Mouse (Mus musculus): ENCODE measurements around the gene Rpl6. TPM values are rescaled to one million over a fixed set of nuclear protein-coding genes. Genes with fewer than 3 reads are reported as not detected.

Gene Rpl6
- polyA plus RNA-seq, 1 experiment from 2014 or later: 368 TPM

DNA sequence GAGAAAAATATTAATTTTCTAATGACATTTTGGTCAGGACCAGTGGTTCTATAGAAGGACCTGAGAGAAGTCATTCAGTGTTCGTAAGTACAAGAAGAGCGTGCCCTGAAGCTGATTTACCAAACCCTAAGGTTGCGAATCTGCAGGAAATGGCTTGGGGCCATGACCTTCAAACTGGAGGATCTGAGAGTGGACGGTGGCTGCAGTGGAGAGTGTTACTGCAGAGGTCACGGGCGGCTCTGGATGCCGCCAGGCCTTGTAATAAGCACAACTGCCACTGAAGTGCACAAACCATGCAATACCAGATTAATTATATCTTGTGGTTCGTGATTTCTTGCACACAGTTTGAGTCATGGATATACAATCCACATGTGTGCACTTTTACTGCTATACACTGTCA, 47.5 kb downstream of the Rpl6 start:
- H3K9me3 ChIP-seq (ENCODE audit: control insufficient read depth, low read length): no peaks in the 10 kb centered on the region
- no peak overlapping the region for H3K4me3 ChIP-seq (ENCODE audit: low read depth, low read length)
- 0 out of 2 replicates have a peak, but pooled peaks cover 5% of the 10 kb centered on the region for H3K36me3 ChIP-seq (ENCODE audit: control insufficient read depth, insufficient read depth, low read length)
- H3K27ac ChIP-seq (ENCODE audit: low read depth, low read length): no peak overlapping the region
- H3K9ac ChIP-seq (replicated peaks; ENCODE audit: low read depth, low read length): no peak overlapping the region
- no peaks in the 10 kb centered on the region for H3K4me1 ChIP-seq (ENCODE audit: control insufficient read depth, insufficient read depth, low read length)
- no peak overlapping the region for H3K4me2 ChIP-seq (ENCODE audit: low read depth, low read length)
- H3K27me3 ChIP-seq (ENCODE audit: control insufficient read depth, insufficient read depth, low read length): no peaks in the 10 kb centered on the region
- 72% methylated on average over 8 of the region's 8 CpGs for WGBS
- ATAC-seq (ENCODE audit: low read depth): no peak

DNA sequence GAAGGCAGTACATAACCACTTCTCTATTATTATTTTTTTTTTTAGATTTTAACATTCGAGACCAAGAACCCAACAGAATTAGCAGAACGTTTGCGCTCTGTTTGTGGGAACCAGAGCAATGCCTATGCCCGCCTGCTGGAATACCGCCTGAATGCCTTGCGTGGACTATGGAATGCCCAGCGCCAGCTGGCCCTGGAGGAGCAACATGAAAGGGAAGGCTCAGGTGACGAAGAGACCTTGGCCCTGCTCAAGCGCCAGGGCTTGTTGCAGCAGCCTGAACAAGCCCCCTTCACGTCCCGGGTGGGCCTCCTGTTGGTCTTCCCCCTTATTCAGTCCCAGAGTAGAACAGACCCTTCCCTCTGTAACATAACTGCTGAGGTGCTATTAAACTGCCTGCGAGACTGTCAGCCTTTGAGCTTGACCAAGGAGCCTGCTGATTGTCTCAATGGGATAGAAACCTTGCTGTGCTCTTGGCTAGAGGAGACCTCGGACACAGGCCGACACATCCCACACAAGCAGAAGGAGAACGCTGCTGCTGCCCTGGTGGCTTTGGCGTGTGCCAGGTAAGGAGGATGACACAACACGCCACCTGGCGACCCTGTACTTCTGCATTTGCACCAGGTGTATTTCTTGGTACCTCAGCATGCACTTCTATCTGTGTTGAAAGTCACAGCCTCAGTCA, 49.7 kb downstream of the Rpl6 start:
- no peak for ATAC-seq (ENCODE audit: low read depth)
- Histone ChIP-seq H3K9me3 (ENCODE audit: control insufficient read depth, low read length) (no peaks in the 10 kb centered on the region), H3K4me3 (ENCODE audit: low read depth, low read length) (no peak overlapping the region), H3K9ac (replicated peaks; ENCODE audit: low read depth, low read length) (no peak overlapping the region), H3K4me1 (ENCODE audit: control insufficient read depth, insufficient read depth, low read length) (no peaks in the 10 kb centered on the region), H3K27me3 (ENCODE audit: control insufficient read depth, insufficient read depth, low read length) (no peaks in the 10 kb centered on the region), H3K36me3 (ENCODE audit: control insufficient read depth, insufficient read depth, low read length) (0 out of 2 replicates have a peak, but pooled peaks cover 5% of the 10 kb centered on the region), H3K4me2 (ENCODE audit: low read depth, low read length) (no peak overlapping the region), H3K27ac (ENCODE audit: low read depth, low read length) (no peak overlapping the region)
- WGBS: 88% methylated on average over 18 of the region's 18 CpGs

- Histone ChIP-seq H3K27me3 (ENCODE audit: control insufficient read depth, insufficient read depth, low read length) (no peaks in the 10 kb centered on the region), H3K4me2 (ENCODE audit: low read depth, low read length) (no peak overlapping the region), H3K36me3 (ENCODE audit: control insufficient read depth, insufficient read depth, low read length) (peaks cover 8% of the 10 kb centered on the region; the same call in 1 of the 2 replicates), H3K9me3 (ENCODE audit: control insufficient read depth, low read length) (no peaks in the 10 kb centered on the region), H3K4me3 (ENCODE audit: low read depth, low read length) (no peak overlapping the region), H3K27ac (ENCODE audit: low read depth, low read length) (no peak overlapping the region), H3K4me1 (ENCODE audit: control insufficient read depth, insufficient read depth, low read length) (no peaks in the 10 kb centered on the region), H3K9ac (replicated peaks; ENCODE audit: low read depth, low read length) (no peak overlapping the region)
- 89% methylated on average over 7 of the region's 7 CpGs for WGBS
- no peak for ATAC-seq (ENCODE audit: low read depth)
Measured at GRCm38 (mm10) chr5:121254977-121255376, 50.7 kb downstream of the Rpl6 start.

Other genes with a start within 250 kb of the Rpl6 start
- gene Rph3a, start 194.4 kb upstream of the Rpl6 start, polyA plus RNA-seq (2014; fragmentation: Nextera tagmentation; extraction: Ambion mirVana): 16.1 and 20.0 TPM in 2 replicates
- 22.0 and 26.6 TPM in 2 replicates for gene Ptpn11, start 13.1 kb upstream of the Rpl6 start, polyA plus RNA-seq (2014; fragmentation: Nextera tagmentation; extraction: Ambion mirVana)
- gene Hectd4, start 15.7 kb downstream of the Rpl6 start, polyA plus RNA-seq (2014; fragmentation: Nextera tagmentation; extraction: Ambion mirVana): 30.1 and 35.2 TPM in 2 replicates
- gene Trafd1, start 181.2 kb downstream of the Rpl6 start, polyA plus RNA-seq (2014; fragmentation: Nextera tagmentation; extraction: Ambion mirVana): 117 and 121 TPM in 2 replicates
- gene Naa25, start 193.5 kb downstream of the Rpl6 start, polyA plus RNA-seq (2014; fragmentation: Nextera tagmentation; extraction: Ambion mirVana): 62.0 and 64.4 TPM in 2 replicates
- gene Tmem116, start 247.4 kb downstream of the Rpl6 start, polyA plus RNA-seq (2014; fragmentation: Nextera tagmentation; extraction: Ambion mirVana): 2.2 and 3.4 TPM in 2 replicates
- gene Erp29, start 248.0 kb downstream of the Rpl6 start, polyA plus RNA-seq (2014; fragmentation: Nextera tagmentation; extraction: Ambion mirVana): 146 and 155 TPM in 2 replicates

Measured in neural tube, embryonic 14.5 days (tissue).